Mouse (Mus musculus): Measurements from ENCODE around the gene Slc25a23. TPM values are rescaled to one million over a fixed set of nuclear protein-coding genes. Genes with fewer than 3 reads are reported as not detected.
A peak's percentile ranks its signal among the peaks of the same experiment; 100 is the strongest.

Slc25a23 gene
- total RNA-seq (2021): 100 to 1,000 TPM; 351 to 373 TPM

DNA sequence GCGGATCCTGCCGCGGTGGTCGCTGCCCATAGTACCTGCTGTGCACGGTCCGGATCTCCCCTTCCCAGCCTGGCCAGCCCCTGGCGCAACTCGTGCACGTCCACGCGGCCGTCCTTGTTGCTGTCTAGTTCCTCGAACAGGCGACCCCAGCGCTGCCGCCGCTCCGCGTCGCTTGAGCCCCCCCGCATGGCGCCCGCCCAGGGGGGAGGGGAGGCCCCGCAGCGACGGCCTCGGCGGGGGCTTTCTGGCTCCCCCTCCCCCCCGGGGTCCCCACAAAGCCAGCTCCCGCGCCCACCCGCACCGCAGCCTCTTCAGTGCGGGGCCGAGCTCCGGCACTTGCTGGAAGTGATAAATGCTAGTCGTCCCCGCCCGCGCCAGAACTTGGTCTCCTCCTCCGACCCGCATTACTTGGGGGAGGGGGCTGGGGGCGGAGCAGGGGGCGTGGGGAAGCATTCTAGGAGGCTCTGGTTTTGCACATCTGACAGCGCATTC lies at the start of gene Slc25a23:
Slc25a23 (minus strand) TSS at position 378 of the 492 bp plus-strand sequence.
- peak; percentile 68 to 76 for DNase-seq (ENCODE audit: extremely low spot score in 1 of 2, low spot score in 1 of 2)

DNA sequence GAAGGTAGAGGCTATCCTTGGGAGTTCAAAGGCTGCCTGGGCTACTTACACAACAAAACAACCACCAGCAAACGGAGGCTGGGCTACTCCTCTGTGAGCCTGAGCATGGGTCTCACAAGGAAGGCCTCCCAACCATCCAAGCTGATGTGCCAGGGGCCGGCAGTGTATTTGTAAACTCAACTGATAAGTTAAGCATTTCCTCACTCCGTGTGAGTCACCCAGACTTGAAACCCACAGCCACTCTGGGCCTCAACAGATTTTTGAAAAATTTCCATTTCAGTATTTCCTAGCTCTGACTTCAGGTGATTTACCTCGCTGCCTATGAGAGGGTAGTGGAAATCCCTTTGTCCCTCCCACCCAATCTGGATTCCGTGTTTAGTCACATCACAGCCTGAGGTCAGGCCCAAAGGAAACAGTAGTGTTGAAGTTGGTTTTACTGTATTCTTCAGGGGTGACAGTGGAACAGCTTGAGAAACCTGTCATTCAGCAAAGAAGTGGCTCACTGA lies 49.1 kb upstream of the Slc25a23 start:
- no peak for DNase-seq (ENCODE audit: extremely low spot score in 1 of 2, low spot score in 1 of 2)

DNA sequence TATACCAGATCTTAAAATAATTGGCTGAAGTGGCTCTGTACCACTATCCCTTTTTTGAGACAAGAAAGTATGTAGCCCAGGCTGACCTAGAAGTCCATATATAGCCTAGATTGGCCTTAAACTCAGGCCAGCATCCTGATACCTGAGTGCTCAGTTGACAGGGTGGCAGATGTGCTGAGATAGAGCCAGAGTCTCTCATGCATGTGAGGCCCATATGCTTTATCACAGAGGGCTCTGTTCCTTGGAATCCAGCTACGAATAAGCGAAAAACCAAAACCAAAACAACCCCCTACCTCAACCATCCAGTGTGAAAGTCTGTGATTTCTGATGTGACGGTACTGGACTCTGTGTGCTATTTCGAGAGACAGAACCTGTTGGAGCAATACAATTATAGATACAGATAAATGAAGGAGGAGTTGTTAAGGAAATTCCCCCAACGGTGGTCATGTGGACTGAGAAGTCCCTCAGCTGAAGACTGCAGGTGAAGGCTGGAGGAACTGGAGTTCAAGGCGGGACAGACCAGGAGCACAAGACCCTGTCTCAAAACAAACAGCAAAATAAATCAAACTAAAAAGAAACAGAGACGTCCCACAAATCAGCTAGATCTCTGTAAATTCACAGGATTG lies 48.5 kb upstream of the Slc25a23 start:
- no peak for DNase-seq (ENCODE audit: extremely low spot score in 1 of 2, low spot score in 1 of 2)

DNA sequence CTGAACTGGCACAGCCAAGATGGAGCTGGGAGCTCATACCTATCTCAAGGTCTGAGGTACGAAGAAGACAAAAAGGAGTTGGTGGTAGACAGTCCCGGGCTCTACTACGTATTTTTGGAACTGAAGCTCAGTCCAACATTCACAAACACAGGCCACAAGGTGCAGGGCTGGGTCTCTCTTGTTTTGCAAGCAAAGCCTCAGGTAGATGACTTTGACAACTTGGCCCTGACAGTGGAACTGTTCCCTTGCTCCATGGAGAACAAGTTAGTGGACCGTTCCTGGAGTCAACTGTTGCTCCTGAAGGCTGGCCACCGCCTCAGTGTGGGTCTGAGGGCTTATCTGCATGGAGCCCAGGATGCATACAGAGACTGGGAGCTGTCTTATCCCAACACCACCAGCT lies 47.4 kb upstream of the Slc25a23 start:
- DNase-seq (ENCODE audit: extremely low spot score in 1 of 2, low spot score in 1 of 2): no peak

DNA sequence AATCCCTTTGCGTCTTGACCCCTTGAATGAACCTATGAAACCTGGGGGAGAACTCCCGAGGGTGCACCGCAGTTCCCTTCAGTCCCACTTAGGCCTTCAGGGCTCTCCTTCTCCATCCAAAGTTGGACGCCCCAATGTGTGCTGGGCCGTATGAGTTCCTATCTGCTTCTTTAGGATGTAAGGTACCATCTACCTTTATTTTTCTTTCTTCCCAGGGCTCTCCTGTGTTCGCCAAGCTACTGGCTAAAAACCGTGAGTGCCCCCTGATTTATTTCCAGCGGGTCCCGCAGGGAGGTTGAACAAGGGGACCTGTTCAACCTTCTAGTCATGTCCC lies 46.3 kb upstream of the Slc25a23 start:
- DNase-seq (ENCODE audit: extremely low spot score in 1 of 2, low spot score in 1 of 2): no peak

DNA sequence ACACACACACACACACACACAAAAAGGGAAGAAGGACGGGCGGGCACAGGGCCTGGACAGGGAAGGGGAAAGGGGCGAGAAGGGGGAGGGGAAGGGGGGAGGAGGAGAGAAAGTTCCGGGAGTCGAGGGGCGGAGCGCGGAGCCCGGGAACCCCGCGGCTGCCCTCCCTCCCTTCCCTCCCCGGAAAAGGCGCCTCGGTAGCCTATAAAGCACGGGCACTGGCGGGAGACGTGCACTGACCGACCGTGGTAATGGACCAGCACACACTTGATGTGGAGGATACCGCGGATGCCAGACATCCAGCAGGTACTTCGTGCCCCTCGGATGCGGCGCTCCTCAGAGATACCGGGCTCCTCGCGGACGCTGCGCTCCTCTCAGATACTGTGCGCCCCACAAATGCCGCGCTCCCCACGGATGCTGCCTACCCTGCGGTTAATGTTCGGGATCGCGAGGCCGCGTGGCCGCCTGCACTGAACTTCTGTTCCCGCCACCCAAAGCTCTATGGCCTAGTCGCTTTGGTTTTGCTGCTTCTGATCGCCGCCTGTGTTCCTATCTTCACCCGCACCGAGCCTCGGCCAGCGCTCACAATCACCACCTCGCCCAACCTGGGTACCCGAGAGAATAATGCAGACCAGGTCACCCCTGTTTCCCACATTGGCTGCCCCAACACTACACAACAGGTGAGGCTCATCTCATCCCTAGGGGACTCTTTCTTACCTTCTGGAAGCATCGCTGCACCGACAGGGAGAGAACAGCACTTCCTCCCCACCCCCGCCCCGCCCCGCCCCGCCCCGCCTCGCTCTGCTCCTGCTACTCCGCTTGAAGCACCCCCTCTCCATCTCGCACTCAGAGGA lies 45.7 kb upstream of the Slc25a23 start, which contains the start of gene Tnfsf9:
Tnfsf9 (plus strand) TSS at position 145 of the 854 bp plus-strand sequence.
- peak; percentile 18 to 28 for DNase-seq (ENCODE audit: extremely low spot score in 1 of 2, low spot score in 1 of 2)

DNA sequence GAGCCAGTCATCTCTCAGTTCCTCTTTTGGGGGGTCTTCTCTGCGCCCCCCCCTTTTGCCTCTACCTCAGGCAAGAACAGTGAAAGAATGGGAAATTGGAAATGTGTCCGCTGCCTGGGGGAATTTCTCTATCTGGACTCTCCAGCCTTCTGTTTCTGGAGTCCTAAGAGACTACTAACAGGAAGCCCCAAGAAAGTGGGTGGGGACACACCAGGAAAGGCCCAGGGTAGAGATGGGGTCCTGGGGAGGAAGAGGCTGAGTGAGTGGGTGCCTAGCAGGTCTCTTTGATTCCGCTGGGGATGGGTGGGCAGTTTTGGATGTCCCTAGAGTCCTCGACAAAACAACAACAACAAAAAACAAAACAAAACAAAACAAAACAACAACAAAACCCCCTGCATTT lies 44.8 kb upstream of the Slc25a23 start:
- no peak for DNase-seq (ENCODE audit: extremely low spot score in 1 of 2, low spot score in 1 of 2)

DNA sequence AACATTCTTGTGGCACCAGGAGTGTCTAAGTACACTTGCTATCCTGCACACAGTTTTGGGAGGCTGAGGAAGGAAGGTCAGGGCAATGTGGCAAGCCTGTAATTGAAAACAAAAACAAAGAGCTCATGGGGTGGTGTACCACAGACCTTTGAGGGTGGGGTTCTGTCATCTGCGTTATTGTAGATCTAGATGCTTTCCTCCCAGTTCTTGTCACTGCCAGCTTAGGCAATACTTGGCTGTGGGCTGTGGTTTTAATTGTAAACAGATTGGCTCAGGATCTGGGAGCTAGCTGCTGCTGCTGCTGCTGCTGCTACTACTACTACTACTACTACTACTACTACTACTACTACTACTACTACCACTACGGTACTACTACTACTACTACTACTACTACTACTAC lies 42.6 kb upstream of the Slc25a23 start:
- DNase-seq (ENCODE audit: extremely low spot score in 1 of 2, low spot score in 1 of 2): no peak

DNA sequence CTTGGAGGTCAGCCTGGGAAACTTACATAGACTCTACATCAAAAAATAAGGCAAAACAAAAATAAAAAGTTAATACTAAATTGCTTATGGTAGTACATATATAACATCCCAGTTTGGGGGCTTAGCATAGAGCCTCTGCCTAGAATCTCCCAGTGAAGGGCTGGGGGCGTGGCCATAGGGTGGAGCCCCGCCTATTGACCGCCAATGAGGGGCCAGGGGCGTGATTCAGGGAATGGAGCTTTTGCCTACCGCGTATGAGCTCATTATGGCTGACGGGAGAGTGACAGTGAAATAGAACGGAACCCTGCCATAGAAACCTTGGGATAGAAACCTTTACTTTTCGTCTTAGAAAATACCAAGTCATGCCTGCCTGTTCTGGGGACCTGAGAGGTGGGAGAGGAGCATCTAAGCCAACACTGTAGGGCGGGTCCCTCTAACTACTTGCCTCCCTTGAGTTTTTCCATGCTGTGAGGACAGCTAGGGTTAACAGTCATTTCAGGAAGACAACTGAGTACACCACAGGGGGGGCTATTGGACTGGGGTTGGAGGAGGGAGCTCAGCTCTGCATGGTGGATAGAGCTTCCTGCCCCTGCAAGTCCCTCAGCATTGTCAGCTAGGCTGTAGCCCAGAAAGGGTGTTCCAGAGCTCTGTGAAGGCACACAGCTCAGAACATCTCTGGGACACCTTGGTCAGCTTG lies 40.1 kb upstream of the Slc25a23 start:
- no peak for DNase-seq (ENCODE audit: extremely low spot score in 1 of 2, low spot score in 1 of 2)

DNA sequence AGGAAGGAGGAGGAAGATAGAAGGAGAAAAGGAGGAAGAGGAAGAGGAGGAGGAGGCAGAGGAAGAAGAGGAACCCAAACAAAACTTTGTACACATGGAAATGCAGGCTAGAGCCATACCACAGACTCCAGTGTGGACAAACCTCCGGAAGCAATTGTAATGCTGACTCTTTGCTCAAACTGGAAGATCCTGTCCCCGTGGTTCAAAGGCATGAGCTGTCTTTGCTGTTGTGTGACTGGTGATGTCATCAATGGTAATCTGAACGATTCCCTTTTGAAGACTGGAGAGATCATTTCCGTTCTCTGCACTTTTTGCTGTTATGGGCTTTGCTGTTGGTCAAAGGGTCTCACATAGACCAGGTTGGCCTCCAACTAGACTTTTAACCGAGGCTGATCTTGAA lies 38.7 kb upstream of the Slc25a23 start:
- no peak for DNase-seq (ENCODE audit: extremely low spot score in 1 of 2, low spot score in 1 of 2)

DNA sequence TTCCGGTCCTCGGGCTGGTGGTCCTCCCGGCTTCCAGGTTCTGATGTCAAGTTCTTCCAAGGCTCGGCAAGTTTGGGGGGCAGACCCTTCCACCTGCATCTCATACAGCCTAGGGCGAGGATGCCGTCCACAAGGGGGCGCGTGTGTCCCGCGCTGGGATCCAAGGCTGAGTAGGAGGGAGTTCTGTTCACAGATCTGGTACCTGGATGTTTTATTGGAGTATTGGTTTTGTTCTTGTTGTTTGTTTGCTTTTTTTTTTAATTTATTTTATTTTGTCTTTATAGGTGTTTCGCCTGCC lies 36.9 kb upstream of the Slc25a23 start:
- peak; percentile 87 to 96 for DNase-seq (ENCODE audit: extremely low spot score in 1 of 2, low spot score in 1 of 2)

DNA sequence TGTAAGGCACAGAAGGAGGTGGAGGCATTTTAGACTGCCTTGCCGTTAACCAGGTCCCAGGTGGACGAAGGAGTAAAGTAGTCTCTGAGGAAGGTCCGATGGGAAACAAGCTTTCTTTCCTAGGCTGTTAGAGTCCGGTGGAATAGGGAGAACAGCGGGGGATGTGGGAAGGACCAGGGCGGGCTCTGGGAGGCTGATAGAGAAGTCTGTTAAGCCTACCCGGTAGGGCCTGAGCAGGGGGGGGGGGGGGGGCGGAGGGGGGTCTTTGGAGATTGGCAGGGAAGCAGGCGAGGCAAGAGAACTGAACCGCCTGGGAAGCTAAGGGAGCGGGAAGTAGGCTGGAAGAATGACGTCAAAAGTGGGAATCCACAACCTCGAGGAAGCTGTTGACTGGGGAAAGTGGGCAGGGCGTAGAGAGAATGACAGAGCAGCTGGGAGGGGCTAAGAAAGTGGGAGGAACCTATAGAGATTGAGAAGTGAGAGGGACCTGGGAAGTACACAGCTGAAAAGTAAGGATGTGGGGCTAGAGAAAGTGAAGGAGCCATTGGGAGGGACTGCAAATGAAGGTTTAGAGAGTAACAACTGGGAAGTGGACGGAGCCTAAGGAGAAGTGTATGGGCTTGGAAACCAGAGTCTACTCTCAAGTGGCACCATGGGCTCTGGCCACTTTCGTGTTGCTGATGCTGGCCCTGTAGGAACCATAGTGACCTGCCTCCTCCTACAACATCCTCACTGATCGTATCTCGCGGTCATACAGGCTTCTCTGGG lies 36.4 kb upstream of the Slc25a23 start:
- no peak for DNase-seq (ENCODE audit: extremely low spot score in 1 of 2, low spot score in 1 of 2)

DNA sequence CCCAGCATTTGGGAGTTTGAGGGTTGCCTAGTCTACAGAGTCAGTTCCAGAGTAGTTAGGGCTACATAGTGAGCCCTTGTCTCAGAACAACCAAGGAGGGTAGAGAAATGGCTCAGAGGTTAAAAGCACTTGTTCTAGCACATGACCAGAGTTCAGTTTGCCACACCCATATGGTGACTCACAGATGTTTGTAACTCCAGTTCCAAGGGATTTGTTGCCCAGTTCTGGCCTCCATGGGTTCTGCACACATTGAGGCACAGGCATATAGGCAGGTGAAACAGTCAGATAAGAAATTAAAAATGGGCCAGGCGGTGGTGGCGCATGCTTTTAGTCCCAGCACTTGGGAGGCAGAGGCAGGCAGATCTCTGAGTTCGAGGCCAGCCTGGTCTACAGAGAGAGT lies 34.6 kb upstream of the Slc25a23 start:
- no peak for DNase-seq (ENCODE audit: extremely low spot score in 1 of 2, low spot score in 1 of 2)

DNA sequence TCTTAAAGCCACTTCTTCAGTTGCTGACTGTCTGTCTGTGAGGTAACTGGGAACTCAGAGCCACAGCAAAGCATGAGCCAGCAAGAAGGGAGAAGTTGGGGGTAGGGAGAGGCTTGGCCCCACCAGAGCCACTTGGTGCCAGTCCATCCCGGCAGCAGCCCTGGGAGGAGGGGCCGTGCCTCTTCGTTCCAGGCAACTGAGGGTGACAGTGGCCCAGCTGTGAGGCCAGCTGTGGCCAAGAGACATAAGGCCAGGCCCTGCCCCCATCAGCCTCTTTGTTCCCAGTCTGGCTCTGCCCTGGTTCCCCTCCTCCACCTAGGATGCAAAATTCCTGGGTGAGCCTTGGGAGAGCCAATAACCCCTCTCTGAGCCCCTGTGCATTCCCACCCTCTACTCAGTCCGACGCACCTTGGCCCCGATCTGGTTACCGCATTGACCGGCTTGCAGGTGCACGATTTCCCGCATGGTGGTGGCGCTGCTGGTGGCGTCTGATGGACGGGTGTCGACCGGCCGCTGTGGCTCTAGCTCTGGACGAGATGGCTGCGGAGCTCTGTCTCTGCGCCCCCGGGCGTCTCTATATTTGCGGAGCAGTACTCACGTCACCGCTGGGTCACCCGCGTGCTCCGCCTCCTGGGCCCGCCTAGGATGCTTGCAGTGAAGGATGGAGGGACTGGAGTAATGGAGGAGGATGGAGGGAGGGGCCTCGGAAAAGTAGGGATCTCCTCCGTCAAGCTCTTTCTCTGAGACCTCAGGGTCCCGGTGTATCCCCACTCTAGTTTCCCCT lies 27.6 kb upstream of the Slc25a23 start, which contains the start of gene Tubb4a:
Tubb4a (minus strand) TSS at position 734 of the 784 bp plus-strand sequence.
- peak; percentile 80 for DNase-seq (ENCODE audit: extremely low spot score in 1 of 2, low spot score in 1 of 2)

DNA sequence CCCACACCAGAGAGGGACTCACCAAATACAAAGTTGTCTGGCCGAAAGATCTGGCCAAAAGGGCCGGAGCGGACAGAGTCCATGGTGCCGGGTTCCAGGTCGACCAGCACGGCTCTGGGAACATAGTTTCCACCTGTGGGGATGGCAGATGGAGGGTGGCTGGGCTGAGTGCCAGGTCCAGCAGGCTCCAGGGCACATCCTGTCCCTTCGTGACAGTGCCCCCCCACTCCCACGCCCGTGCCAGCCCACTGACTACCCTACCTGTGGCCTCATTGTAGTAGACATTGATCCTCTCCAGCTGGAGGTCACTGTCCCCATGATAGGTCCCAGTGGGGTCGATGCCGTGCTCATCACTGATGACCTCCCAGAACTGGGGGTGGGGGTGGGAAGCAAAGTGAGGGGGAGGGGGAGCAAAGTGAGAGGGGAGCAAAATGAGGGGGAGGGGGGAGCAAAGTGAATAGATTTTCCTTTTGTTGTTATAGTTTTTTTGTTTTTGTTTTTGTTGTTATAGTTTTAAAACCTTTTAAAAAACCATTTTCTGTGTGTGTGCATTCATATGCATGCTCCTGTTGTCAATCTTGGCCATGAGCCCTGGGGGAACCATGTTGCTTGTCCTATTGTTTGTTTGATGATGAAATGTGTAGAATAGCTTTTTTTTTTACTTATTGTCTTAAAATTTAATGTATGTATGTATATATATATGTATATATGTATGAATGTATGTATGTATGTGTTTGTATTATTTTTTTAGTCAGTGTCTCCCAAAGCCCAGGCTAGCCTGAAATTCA lies 26.5 kb upstream of the Slc25a23 start:
- no peak for DNase-seq (ENCODE audit: extremely low spot score in 1 of 2, low spot score in 1 of 2)

DNA sequence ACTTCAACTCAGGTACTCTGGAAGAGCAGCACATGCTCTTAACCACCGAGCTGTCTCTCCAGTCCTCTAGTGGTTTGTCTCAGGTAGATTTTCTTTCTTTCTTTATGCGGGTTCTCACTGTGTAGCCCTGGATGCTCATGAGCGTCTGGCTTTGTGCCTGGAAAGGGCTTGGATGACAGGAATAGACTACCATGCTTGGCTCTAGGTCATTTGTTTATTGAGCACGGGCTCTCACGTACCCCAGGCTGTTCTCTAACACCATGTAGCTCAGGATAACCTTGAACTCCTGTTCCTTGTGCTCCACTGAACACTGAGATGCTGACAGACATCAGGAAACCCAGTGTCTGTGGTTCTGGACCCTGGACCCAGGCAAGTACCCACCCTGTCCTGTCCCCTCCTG lies 22.8 kb upstream of the Slc25a23 start:
- DNase-seq (ENCODE audit: extremely low spot score in 1 of 2, low spot score in 1 of 2): no peak

DNA sequence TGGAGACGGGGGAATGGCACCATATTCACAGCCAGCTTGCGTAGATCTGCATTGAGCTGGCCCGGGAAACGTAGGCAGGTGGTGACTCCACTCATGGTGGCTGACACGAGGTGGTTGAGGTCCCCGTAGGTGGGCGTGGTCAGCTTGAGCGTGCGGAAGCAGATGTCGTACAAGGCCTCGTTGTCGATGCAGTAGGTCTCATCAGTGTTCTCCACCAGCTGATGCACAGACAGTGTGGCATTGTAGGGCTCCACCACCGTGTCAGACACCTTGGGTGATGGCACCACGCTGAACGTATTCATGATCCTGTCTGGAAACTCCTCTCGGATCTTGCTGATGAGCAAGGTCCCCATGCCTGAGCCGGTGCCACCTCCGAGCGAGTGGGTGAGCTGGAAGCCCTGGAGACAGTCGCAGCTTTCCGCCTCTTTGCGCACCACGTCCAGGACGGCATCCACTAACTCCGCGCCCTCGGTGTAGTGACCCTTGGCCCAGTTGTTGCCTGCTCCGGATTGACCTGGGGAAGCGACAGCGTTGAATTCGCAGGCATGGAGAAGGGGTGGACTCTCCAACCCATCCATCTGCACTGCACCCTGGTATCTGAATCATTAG lies 21.7 kb upstream of the Slc25a23 start:
- no peak for DNase-seq (ENCODE audit: extremely low spot score in 1 of 2, low spot score in 1 of 2)

DNA sequence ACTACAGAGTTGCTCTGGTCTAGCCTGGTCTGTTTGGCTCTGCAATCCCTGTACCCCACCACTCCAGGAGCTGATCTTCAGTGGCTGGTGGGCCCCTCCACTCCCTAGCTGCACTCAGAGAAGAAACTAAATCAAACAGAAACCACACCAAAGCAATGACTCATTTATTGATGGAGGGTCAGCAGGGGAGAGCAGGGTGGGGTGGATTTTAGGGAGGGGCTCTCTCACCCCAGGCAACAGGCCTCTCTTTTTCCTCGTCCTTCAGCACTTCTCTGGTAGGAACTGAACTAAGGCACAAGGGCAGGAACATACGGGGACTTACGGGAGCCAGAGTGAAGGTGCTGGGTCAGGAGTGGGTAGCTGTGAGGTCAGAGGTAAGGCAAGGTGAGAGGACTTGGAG lies 20.3 kb upstream of the Slc25a23 start:
- DNase-seq (ENCODE audit: extremely low spot score in 1 of 2, low spot score in 1 of 2): no peak

Measured in layer of hippocampus, postnatal 25 days (tissue).